Mouse (Mus musculus) embryo, embryonic 11 days (tissue): ENCODE measurements around the gene Gchfr.
A peak's percentile ranks its signal among the peaks of the same experiment; 100 is the strongest.

Experiments used
- DNase-seq: peaks from one replicate; pipeline ENCODE4 v3.0.0-alpha.2; 2015

Gchfr gene

GRCm38 (mm10) chr2:119166901-119167865 lies at the start of gene Gchfr:
TSS of gene Gchfr (plus strand) at chr2:119167773.
- peak; percentile 86 for DNase-seq

DNA sequence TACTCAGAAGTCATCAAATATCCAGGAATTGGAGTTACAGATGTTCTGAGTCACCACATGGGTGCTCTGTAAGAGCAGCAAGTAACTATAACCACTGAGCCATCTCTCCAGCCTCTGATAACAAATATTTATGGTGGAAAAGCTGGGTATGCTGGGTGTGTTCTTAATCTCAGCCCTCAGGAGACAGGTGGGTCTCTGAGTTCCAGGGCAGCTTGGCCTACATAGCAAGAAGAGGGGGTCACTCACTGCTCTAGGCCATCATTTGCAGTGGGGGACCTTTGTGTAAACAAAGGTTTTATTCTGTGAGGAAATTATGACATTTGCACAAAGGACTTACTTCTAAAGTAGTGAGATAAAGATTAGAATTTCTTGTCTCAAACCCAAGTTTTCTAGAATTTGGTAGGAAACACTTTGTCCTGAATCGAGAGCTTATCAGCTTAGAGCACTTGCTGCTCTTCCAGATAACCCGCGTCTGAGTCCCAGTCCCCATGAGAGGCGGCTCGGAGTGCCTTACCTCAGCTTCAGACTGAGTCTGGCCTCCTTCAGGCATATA lies 31.2 kb upstream of the Gchfr start:
- no peak for DNase-seq

DNA sequence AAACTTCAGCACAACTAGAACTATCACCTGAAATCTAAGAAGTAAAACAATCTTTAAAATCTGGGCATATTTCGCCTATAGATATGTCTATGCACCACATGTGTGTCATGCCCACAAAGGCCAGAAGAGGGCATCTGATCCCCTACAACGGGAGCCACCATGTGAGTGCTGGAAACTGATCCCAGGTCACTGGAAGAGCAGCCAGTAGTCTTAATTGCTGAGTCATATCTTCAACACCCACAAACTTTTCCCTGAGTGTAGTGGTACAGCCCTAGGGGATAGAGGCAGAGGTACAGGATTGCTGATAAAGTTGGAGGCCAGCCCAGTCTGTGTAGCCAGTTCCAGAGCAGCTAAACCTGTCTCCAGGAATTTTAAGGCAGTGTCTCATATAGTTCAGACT lies 22.4 kb upstream of the Gchfr start:
- DNase-seq: no peak

DNA sequence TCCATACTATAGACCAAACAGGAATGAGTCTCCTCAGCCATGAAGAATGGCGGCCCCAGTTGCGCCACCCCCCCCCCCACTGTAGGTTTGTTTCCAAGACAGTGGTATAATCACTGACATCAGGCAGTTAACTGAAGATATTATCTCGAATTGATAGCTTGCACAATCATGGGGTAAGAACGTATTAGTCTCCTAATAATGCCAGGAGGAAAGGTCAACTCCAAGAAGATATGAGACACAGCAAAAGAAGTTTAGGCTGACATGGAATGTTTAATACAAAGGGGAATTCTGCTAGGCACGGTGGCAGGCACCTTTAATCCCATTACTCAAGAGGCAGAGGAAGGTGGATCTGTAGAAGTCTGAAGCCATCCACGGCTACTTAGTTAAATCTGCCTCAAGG lies 21.1 kb upstream of the Gchfr start:
- DNase-seq: no peak

DNA sequence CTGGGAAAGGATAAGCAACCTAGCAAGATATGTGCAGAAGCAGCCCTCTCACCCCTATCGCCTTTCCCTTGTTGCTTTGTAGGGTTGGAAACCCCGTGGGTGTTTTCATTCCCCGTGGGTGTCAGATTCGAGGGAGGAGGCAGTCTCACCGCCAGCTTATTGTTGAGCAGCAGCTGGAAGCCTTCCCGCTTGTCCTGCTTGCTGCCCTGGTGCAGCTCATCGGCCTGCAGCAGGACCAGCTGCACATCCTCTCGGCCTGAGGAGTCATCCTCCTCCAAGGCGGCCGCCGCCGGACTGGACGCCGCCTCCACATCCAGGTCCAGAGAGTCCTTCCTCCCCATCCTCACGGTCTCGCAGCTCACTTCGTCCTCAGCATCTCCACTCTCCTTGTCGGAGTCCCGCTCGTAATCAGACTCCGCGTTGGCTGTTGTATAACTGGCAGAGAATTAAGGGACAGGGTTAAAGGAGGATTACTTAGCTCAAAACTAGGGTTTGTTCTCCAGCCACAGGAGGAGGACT lies 20.4 kb upstream of the Gchfr start:
- no peak for DNase-seq

DNA sequence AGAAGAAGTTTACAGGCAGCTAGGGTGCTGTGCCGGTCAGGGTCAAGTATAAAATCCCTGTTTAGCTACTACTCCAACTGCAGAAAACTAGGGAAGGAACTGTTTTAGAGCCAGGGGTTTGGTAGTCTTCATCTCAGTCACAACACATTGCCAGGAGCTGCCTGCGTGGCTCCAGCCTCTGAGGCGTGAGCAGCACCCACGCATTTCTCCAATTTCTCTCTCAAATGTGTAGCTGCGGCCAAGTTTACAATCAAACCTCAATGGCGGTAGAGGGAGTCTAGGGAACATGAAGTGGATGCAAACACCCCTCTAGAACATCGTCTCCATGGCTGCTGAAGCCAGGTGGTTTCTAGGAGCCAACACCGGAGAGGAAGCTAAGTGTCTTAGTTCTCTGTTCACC lies 19.8 kb upstream of the Gchfr start:
- DNase-seq: no peak

DNA sequence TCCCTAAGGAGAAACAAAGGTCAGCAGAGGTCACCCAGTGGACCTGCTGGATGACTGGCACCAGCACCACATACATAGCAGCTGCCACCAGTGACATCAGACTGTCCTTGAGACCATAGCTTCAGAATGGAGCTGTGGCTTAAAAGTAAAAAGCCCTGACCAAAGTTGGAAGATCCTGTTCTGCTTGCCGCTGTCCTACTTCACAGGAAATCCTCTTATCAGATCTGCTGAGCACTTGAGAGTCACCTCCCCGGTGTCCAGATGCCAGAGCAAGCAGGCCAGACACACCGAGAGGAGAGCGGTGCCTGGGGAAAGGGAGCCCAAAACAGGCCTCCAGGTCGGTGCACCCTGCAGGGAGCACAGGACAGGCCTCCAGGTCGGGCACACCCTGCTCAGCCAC lies 15.3 kb upstream of the Gchfr start:
- DNase-seq: no peak

DNA sequence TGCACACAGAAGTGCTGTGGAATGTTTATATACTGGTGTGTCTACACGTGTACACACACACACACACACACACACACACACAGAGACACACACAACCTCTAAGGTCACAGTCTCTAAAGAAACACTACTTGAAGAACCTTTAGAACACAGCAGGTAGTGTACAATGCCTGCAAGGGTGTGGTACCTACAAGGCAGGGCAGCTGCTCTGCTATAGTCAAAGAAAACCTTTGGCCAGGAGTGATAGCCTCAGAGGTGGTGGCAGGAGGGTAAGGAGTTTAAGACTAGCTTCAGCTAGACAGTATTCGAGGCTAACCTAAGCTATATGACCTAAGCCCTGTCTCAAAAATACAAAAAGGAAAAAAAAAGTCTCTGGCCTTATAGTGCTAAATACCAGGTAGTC lies 12.9 kb upstream of the Gchfr start:
- no peak for DNase-seq

- DNase-seq: no peak
Measured at GRCm38 (mm10) chr2:119155388-119155787, 12.2 kb upstream of the Gchfr start.

DNA sequence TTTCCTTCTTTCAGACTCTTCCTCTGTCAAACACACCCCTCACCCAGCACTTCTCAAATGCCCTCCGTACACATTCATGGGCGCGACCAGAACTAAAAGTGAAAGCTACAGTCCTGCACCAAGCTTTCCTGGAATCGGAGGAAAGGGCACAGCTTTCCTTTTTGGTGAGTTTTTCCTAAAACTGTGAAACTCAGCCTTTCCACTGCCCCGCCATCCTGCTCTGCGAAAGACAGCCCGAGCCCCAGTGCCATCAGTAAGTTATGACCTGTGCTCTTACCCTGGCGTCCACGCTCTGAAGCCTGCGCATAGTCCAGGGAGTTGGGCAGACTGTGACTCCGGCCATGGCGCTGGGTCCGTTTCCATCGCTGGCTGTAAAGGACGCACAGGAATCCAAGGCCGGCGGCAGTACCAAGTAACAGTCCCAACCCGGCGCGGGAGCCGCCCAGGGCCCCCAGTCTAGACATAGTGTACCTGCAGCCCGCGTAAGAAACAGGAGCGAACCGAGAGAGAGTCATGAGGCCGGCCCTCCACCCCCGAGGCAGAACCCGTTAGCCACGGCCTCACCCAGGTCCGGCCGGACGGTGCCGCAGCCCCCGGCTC lies 11.4 kb upstream of the Gchfr start:
- DNase-seq: peak; percentile 29

GRCm38 (mm10) chr2:119156681-119157572 lies 10.6 kb upstream of the Gchfr start, which contains the start of gene Rmdn3:
TSS of gene Rmdn3 (minus strand) at chr2:119157034.
- peak; percentile 98 for DNase-seq

GRCm38 (mm10) chr2:119157836-119158235 lies 9.7 kb upstream of the Gchfr start:
- DNase-seq: no peak

DNA sequence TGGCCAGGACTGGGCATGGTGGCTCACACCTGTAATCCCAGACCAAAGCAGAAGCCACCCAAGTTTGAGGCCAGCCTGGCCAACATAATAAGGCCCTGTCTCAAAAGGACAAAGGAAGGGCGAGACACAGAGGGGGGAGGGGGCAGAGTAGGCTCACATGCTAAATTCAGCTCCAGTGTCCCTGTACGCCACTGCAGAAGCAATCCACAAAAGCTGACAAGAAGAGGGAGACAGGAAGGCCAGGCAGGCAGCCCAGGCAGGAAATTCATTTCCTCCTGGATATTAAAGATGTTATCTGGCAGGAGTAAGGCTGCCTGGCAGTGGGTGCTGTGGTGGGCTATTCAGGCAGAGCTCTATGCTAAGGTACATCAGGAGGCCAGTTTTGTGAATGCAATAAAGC lies 6.3 kb upstream of the Gchfr start:
- no peak for DNase-seq

GRCm38 (mm10) chr2:119163135-119163534 lies 4.4 kb upstream of the Gchfr start:
- no peak for DNase-seq

- DNase-seq: no peak
Measured at GRCm38 (mm10) chr2:119163999-119164398, 3.6 kb upstream of the Gchfr start.

DNA sequence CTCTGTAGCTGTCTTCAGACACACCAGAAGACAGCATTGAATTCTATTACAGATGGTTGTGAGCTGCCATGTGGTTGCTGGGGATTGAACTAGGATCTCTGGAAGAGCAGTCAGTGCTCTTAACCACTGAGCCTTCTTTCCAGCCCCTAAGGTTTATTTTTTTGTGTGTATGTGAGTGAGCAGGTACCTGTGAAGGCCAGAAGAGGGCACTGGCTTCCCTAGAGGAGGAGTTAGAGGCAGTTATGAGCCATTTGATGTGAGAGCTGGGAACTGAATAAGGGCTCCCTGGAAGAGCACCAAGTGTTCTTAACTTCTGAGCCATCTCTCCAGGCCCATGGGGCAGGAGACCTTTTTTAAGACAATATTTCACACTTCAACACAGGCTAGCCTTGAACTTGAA lies 2.2 kb upstream of the Gchfr start:
- DNase-seq: no peak

- no peak for DNase-seq
Measured at GRCm38 (mm10) chr2:119167866-119168256, 288 bp downstream of the Gchfr start.

DNA sequence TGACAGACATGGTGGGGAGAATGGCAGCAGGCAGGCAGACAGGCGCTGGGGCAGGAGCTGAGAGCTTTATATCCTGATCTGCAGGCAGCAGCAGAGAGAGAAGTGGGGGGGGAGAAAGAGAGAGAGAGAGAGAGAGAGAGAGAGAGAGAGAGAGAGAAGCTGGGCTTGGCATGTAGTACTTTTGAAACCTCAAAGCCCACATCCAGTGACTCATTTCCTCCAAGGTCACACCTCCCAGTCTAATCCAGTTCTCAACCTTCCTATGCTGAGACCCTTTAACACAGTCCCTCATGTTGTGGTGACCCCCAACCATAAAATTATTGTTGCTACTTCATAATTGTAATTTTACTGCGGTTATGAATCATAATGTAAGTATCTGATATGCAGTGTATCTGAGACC lies 2.7 kb downstream of the Gchfr start:
- no peak for DNase-seq

GRCm38 (mm10) chr2:119171574-119171973 lies 4.0 kb downstream of the Gchfr start:
- DNase-seq: peak; percentile 49

DNA sequence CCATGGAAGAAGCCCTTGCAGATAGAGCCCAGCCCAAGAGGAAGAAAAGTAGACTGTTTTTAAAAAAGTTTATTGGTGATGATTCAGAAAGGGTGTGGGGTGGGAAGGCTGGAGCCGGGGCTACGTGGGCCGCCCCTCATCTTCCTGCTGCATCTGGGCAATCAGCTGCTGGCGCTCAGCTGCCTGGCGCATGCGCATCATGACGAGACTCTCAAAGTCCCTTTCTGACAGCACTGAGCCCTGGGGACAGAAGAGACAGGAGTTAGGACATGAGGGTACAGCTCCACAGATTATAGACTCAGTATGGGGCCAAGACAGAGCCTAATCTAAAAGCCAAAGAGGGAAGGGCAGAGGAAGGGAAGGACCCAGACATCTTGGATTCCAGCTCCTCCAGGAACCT lies 4.9 kb downstream of the Gchfr start:
- no peak for DNase-seq

GRCm38 (mm10) chr2:119172862-119173576 lies 5.4 kb downstream of the Gchfr start:
- DNase-seq: peak; percentile 53
